Mouse (Mus musculus): Measurements from ENCODE around the gene B130006D01Rik.
A peak's percentile ranks its signal among the peaks of the same experiment; 100 is the strongest.

B130006D01Rik gene

GRCm38 (mm10) chr11:95770720-95771364 is 47.5 kb downstream of the B130006D01Rik start:
- DNase-seq (ENCODE audit: low read depth, low spot score), result peak; percentile 44
- H3K27me3 ChIP-seq (ENCODE audit: control insufficient read depth, insufficient read depth, low read length, poor library complexity, severe bottlenecking), result no peaks in the 10 kb centered on the region
- H3K36me3 ChIP-seq (ENCODE audit: control insufficient read depth, insufficient read depth, low read length, poor library complexity, severe bottlenecking), result no peaks in the 10 kb centered on the region; the same call in 1 of the 2 replicates

- DNase-seq (ENCODE audit: low read depth, low spot score), result no peak
- no peaks in the 10 kb centered on the region for H3K27me3 ChIP-seq (ENCODE audit: control insufficient read depth, insufficient read depth, low read length, poor library complexity, severe bottlenecking)
- no peaks in the 10 kb centered on the region; the same call in 1 of the 2 replicates for H3K36me3 ChIP-seq (ENCODE audit: control insufficient read depth, insufficient read depth, low read length, poor library complexity, severe bottlenecking)
These were observed 48.3 kb downstream of the B130006D01Rik start for GRCm38 (mm10) chr11:95771665-95772064.

GRCm38 (mm10) chr11:95773264-95773663 is 49.9 kb downstream of the B130006D01Rik start:
- Histone ChIP-seq H3K36me3 (ENCODE audit: control insufficient read depth, insufficient read depth, low read length, poor library complexity, severe bottlenecking) (no peaks in the 10 kb centered on the region; the same call in 1 of the 2 replicates), H3K27me3 (ENCODE audit: control insufficient read depth, insufficient read depth, low read length, poor library complexity, severe bottlenecking) (no peaks in the 10 kb centered on the region)
- DNase-seq (ENCODE audit: low read depth, low spot score), result no peak
